Mouse (Mus musculus) ES-E14 (cell line): ENCODE measurements around the gene Zfp467. TPM values are rescaled to one million over a fixed set of nuclear protein-coding genes. Genes with fewer than 3 reads are reported as not detected.

Experiments used
- DNase-seq: peaks from one replicate; pipeline ENCODE4 v3.0.0-alpha.2; 2013; ENCODE audit warnings: low read depth, low spot score
- H3K27ac ChIP-seq: 2 replicates; pipeline ENCODE4 v1.5.1; 2012; ENCODE audit warnings: low read depth, mild to moderate bottlenecking, low read length, moderate library complexity, mixed read lengths; ENCODE audit not compliant: poor library complexity, insufficient read depth, severe bottlenecking
- H3K36me3 ChIP-seq: 2 replicates; pipeline ENCODE4 v1.6.1; 2012; ENCODE audit warnings: mild to moderate bottlenecking, low read length, moderate library complexity, mixed read lengths; ENCODE audit not compliant: control insufficient read depth, poor library complexity, insufficient read depth, severe bottlenecking
- H3K4me1 ChIP-seq, 2 experiments: fragments of 150-350 bp in 1 of 2; sonication (generic) in 1 of 2; 2 replicates each; pipeline ENCODE4 v1.6.1; 2012; ENCODE audit warnings: low read length in 2 of 2, mild to moderate bottlenecking in 1 of 2, mixed read lengths in 1 of 2; ENCODE audit not compliant: control insufficient read depth in 2 of 2, insufficient read depth in 2 of 2, poor library complexity in 1 of 2
- H3K4me3 ChIP-seq, 2 experiments: fragments of 150-350 bp in 1 of 2; sonication (generic) in 1 of 2; 2 replicates each; pipeline ENCODE4 v1.5.1; 2012; ENCODE audit warnings: low read length in 2 of 2, low read depth in 1 of 2, mild to moderate bottlenecking in 1 of 2, mixed read lengths in 1 of 2; ENCODE audit not compliant: insufficient read depth in 1 of 2, poor library complexity in 1 of 2, severe bottlenecking in 1 of 2
- H3K9ac ChIP-seq: 2 replicates; pipeline ENCODE4 v1.6.1; 2012; ENCODE audit warnings: low read depth, mild to moderate bottlenecking, low read length, mixed read lengths; ENCODE audit not compliant: poor library complexity, insufficient read depth, severe bottlenecking
- H3K9me3 ChIP-seq: fragments of 150-350 bp; sonication (generic); 2 replicates; pipeline ENCODE4 v1.6.1; 2012; ENCODE audit warnings: low read depth, mild to moderate bottlenecking, low read length; ENCODE audit not compliant: control insufficient read depth, insufficient read depth
- CHD2 ChIP-seq: IDR thresholded peaks from 2 replicates; pipeline ENCODE4 v1.6.1; 2014; ENCODE audit warnings: mild to moderate bottlenecking, low read depth, low read length, inconsistent platforms
- HCFC1 ChIP-seq: IDR thresholded peaks from 2 replicates; pipeline ENCODE4 v1.6.1; 2012; ENCODE audit warnings: low read length, inconsistent platforms, borderline replicate concordance; ENCODE audit not compliant: insufficient read depth
- MAFK ChIP-seq: IDR thresholded peaks from 2 replicates; pipeline ENCODE4 v1.6.1; 2014; ENCODE audit warnings: mild to moderate bottlenecking, low read depth, low read length, inconsistent platforms; ENCODE audit not compliant: insufficient read depth
- ZC3H11A ChIP-seq: IDR thresholded peaks from 2 replicates; pipeline ENCODE4 v1.6.1; 2012; ENCODE audit warnings: low read depth, mild to moderate bottlenecking, inconsistent platforms, low read length, borderline replicate concordance
- ZNF384 ChIP-seq: IDR thresholded peaks from 2 replicates; pipeline ENCODE4 v1.6.1; 2012; ENCODE audit warnings: low read depth, low read length, inconsistent platforms
- in situ Hi-C, 2 experiments: fragments of 600-800 bp; cut with MboI; formaldehyde crosslinking; loops; one replicate each; pipeline ENCODE4 v1.15.1; 2025; ENCODE audit warnings: low sequenced_read_pairs in 2 of 2, inconsistent platforms in 1 of 2; ENCODE audit not compliant: unreplicated experiment in 2 of 2
- total RNA-seq: library from RNA; depleted of rRNA; stranded (reverse); fragments of 300-350 nt; gene quantifications from 2 replicates; pipeline ENCODE4 v1.2.3, GENCODE M21; 2012

Zfp467 gene
- total RNA-seq, 1 experiment = 1.3 TPM

- Histone ChIP-seq H3K36me3 (peaks cover 56% of the 10 kb centered on the region), H3K4me3 (no peak overlapping the region), H3K9me3 (no peaks in the 10 kb centered on the region), H3K4me1 (no peaks in the 10 kb centered on the region), H3K27ac (no peak overlapping the region), H3K9ac (no peak overlapping the region)
- DNase-seq = no peak
- in situ Hi-C loops = no loop called here
- no peak for TF ChIP-seq HCFC1
- TF ChIP-seq CHD2 = no peak
- TF ChIP-seq MAFK = no peak
- no peak for TF ChIP-seq ZNF384
- no peak for TF ChIP-seq ZC3H11A
These were observed 34.2 kb downstream of the Zfp467 start for GRCm38 (mm10) chr6:48411193-48412092.

GRCm38 (mm10) chr6:48410551-48410950 lies 35.1 kb downstream of the Zfp467 start:
- no peak for DNase-seq
- H3K9ac ChIP-seq = no peak overlapping the region
- TF ChIP-seq HCFC1 (no peak), CHD2 (no peak), ZC3H11A (no peak), MAFK (no peak), ZNF384 (no peak)
- no peaks in the 10 kb centered on the region for H3K9me3 ChIP-seq
- in situ Hi-C loops = no loop called here
- H3K36me3 ChIP-seq = peaks cover 53% of the 10 kb centered on the region
- H3K4me1 ChIP-seq = no peaks in the 10 kb centered on the region
- H3K4me3 ChIP-seq = no peak overlapping the region
- no peak overlapping the region for H3K27ac ChIP-seq

DNA sequence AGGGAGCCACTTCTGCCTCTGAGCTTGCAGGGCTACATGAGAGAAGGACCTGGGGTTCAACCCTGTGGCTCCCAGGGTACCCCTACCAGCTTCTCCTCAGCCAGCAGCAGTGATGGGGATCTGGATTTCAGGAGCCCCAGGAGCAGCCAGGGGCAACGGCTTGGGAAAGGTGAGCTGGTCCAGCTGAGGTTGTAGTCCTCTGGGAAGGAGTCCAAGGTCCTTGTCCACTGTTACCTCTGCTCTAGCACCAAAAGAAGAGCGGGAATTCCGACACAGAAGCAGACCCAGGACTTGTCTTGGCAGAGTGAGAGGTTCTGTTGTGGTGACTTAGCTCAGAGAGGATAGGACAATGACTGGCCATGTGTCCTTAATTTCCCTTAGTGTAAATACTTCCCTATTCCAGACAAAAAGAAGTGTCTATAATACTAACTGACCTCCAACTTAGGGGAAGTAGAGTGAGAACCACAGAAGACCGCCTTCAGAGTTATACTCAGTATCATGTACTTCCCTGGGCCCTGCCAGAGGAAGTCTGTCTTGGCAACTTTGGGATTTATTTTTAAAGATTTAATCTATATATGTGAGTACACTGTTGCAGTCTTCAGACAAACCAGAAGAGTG lies 35.8 kb downstream of the Zfp467 start:
- Histone ChIP-seq H3K4me3 (no peak overlapping the region), H3K4me1 (no peaks in the 10 kb centered on the region), H3K36me3 (peaks cover 54% of the 10 kb centered on the region), H3K9ac (no peak overlapping the region), H3K9me3 (no peaks in the 10 kb centered on the region), H3K27ac (no peak overlapping the region)
- no peak for DNase-seq
- in situ Hi-C loops = no loop called here
- TF ChIP-seq CHD2 = no peak
- TF ChIP-seq ZC3H11A = no peak
- TF ChIP-seq MAFK = no peak
- TF ChIP-seq HCFC1 = no peak
- TF ChIP-seq ZNF384 = no peak

DNA sequence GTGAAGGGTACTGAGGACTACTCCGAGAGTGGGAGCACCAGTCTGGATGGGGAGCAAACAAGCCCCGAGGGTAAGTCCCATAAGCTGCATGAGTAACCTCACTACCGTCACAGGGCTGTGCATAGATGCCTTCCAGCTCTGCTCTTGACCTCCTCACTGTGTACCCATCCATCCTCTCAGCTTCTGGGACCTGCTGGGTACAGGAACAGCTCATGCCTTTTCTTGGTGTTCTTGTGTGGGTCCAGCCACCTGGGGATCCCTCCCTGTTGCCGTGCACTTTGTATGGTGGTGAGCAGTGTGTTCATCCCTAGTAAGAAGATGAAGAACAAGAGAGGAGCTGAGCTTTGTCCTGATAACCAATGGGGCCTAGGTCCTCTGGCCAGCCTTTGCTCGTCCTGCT lies 41.6 kb downstream of the Zfp467 start:
- no peak overlapping the region for H3K27ac ChIP-seq
- in situ Hi-C loops = no loop called here
- H3K36me3 ChIP-seq = peaks cover 35% of the 10 kb centered on the region
- no peak overlapping the region for H3K9ac ChIP-seq
- no peak for DNase-seq
- H3K4me3 ChIP-seq = no peak overlapping the region
- TF ChIP-seq MAFK (no peak), HCFC1 (no peak), CHD2 (no peak), ZNF384 (no peak), ZC3H11A (no peak)
- H3K9me3 ChIP-seq = no peaks in the 10 kb centered on the region
- peaks cover 0 to 8% of the 10 kb centered on the region in 2 experiments; a peak in 1 of 4 replicates for H3K4me1 ChIP-seq
